Mouse (Mus musculus) ES-E14 (cell line): ENCODE measurements around the gene 1700013G24Rik. TPM values are rescaled to one million over a fixed set of nuclear protein-coding genes. Genes with fewer than 3 reads are reported as not detected.

Source experiments
- DNase-seq: peaks from one replicate; pipeline ENCODE4 v3.0.0-alpha.2; 2013; ENCODE audit warnings: low read depth, low spot score
- H3K27ac ChIP-seq: 2 replicates; pipeline ENCODE4 v1.5.1; 2012; ENCODE audit warnings: low read depth, mild to moderate bottlenecking, low read length, moderate library complexity, mixed read lengths; ENCODE audit not compliant: poor library complexity, insufficient read depth, severe bottlenecking
- H3K36me3 ChIP-seq: 2 replicates; pipeline ENCODE4 v1.6.1; 2012; ENCODE audit warnings: mild to moderate bottlenecking, low read length, moderate library complexity, mixed read lengths; ENCODE audit not compliant: control insufficient read depth, poor library complexity, insufficient read depth, severe bottlenecking
- H3K4me1 ChIP-seq, 2 experiments: fragments of 150-350 bp in 1 of 2; sonication (generic) in 1 of 2; 2 replicates each; pipeline ENCODE4 v1.6.1; 2012; ENCODE audit warnings: low read length in 2 of 2, mild to moderate bottlenecking in 1 of 2, mixed read lengths in 1 of 2; ENCODE audit not compliant: control insufficient read depth in 2 of 2, insufficient read depth in 2 of 2, poor library complexity in 1 of 2
- H3K4me3 ChIP-seq, 2 experiments: fragments of 150-350 bp in 1 of 2; sonication (generic) in 1 of 2; 2 replicates each; pipeline ENCODE4 v1.5.1; 2012; ENCODE audit warnings: low read length in 2 of 2, low read depth in 1 of 2, mild to moderate bottlenecking in 1 of 2, mixed read lengths in 1 of 2; ENCODE audit not compliant: insufficient read depth in 1 of 2, poor library complexity in 1 of 2, severe bottlenecking in 1 of 2
- H3K9ac ChIP-seq: 2 replicates; pipeline ENCODE4 v1.6.1; 2012; ENCODE audit warnings: low read depth, mild to moderate bottlenecking, low read length, mixed read lengths; ENCODE audit not compliant: poor library complexity, insufficient read depth, severe bottlenecking
- H3K9me3 ChIP-seq: fragments of 150-350 bp; sonication (generic); 2 replicates; pipeline ENCODE4 v1.6.1; 2012; ENCODE audit warnings: low read depth, mild to moderate bottlenecking, low read length; ENCODE audit not compliant: control insufficient read depth, insufficient read depth
- CHD2 ChIP-seq: IDR thresholded peaks from 2 replicates; pipeline ENCODE4 v1.6.1; 2014; ENCODE audit warnings: mild to moderate bottlenecking, low read depth, low read length, inconsistent platforms
- HCFC1 ChIP-seq: IDR thresholded peaks from 2 replicates; pipeline ENCODE4 v1.6.1; 2012; ENCODE audit warnings: low read length, inconsistent platforms, borderline replicate concordance; ENCODE audit not compliant: insufficient read depth
- MAFK ChIP-seq: IDR thresholded peaks from 2 replicates; pipeline ENCODE4 v1.6.1; 2014; ENCODE audit warnings: mild to moderate bottlenecking, low read depth, low read length, inconsistent platforms; ENCODE audit not compliant: insufficient read depth
- ZC3H11A ChIP-seq: IDR thresholded peaks from 2 replicates; pipeline ENCODE4 v1.6.1; 2012; ENCODE audit warnings: low read depth, mild to moderate bottlenecking, inconsistent platforms, low read length, borderline replicate concordance
- ZNF384 ChIP-seq: IDR thresholded peaks from 2 replicates; pipeline ENCODE4 v1.6.1; 2012; ENCODE audit warnings: low read depth, low read length, inconsistent platforms
- in situ Hi-C, 2 experiments: fragments of 600-800 bp; cut with MboI; formaldehyde crosslinking; loops; one replicate each; pipeline ENCODE4 v1.15.1; 2025; ENCODE audit warnings: low sequenced_read_pairs in 2 of 2, inconsistent platforms in 1 of 2; ENCODE audit not compliant: unreplicated experiment in 2 of 2
- total RNA-seq: library from RNA; depleted of rRNA; stranded (reverse); fragments of 300-350 nt; gene quantifications from 2 replicates; pipeline ENCODE4 v1.2.3, GENCODE M21; 2012

The 1700013G24Rik gene
- total RNA-seq, 1 experiment: not detected

GRCm38 (mm10) chr4:137492563-137492962, 39.5 kb downstream of the 1700013G24Rik start:
- in situ Hi-C loops: no loop called here
- no peak for DNase-seq
- peak overlapping the region; percentile 4; the same call in 1 of the 2 replicates for H3K27ac ChIP-seq
- peaks cover 13 to 48% of the 10 kb centered on the region in 2 experiments for H3K4me1 ChIP-seq
- no peak overlapping the region for H3K9ac ChIP-seq
- TF ChIP-seq ZC3H11A (no peak), HCFC1 (no peak), ZNF384 (no peak), CHD2 (no peak)
- H3K4me3 ChIP-seq: no peak overlapping the region
- H3K36me3 ChIP-seq: no peaks in the 10 kb centered on the region; the same call in 1 of the 2 replicates
- no peaks in the 10 kb centered on the region for H3K9me3 ChIP-seq

GRCm38 (mm10) chr4:137493187-137493586, 40.1 kb downstream of the 1700013G24Rik start:
- TF ChIP-seq CHD2 (no peak), ZNF384 (no peak), MAFK (no peak)
- Histone ChIP-seq H3K27ac (peak overlapping the region; percentile 4; the same call in 1 of the 2 replicates), H3K4me1 (peaks cover 13 to 49% of the 10 kb centered on the region in 2 experiments), H3K9me3 (no peaks in the 10 kb centered on the region), H3K36me3 (no peaks in the 10 kb centered on the region; the same call in 1 of the 2 replicates), H3K4me3 (no peak overlapping the region), H3K9ac (no peak overlapping the region)
- no peak for DNase-seq
- in situ Hi-C loops: no loop called here

GRCm38 (mm10) chr4:137494751-137495500, 41.8 kb downstream of the 1700013G24Rik start:
- Histone ChIP-seq H3K4me1 (peaks cover 12 to 53% of the 10 kb centered on the region in 2 experiments), H3K9me3 (no peaks in the 10 kb centered on the region), H3K27ac (peak overlapping the region; percentile 62), H3K4me3 (peak overlapping the region in 1 of 2 experiments; percentile 24; a peak in 1 of 4 replicates), H3K36me3 (no peaks in the 10 kb centered on the region; the same call in 1 of the 2 replicates), H3K9ac (peak overlapping the region; percentile 50)
- DNase-seq: no peak
- TF ChIP-seq ZNF384: no peak
- TF ChIP-seq MAFK: no peak
- no peak for TF ChIP-seq ZC3H11A
- TF ChIP-seq CHD2: no peak
- TF ChIP-seq HCFC1: no peak
- in situ Hi-C loops: no loop called here

- no peaks in the 10 kb centered on the region for H3K9me3 ChIP-seq
- no peaks in the 10 kb centered on the region; the same call in 1 of the 2 replicates for H3K36me3 ChIP-seq
- H3K27ac ChIP-seq: peak overlapping the region; percentile 62
- peaks cover 12 to 53% of the 10 kb centered on the region in 2 experiments for H3K4me1 ChIP-seq
- DNase-seq: no peak
- in situ Hi-C loops: no loop called here
- peak overlapping the region; percentile 35; the same call in 1 of the 2 replicates for H3K9ac ChIP-seq
- no peak overlapping the region; a peak in 1 of 4 replicates for H3K4me3 ChIP-seq
- TF ChIP-seq MAFK (no peak), CHD2 (no peak), ZC3H11A (no peak), ZNF384 (no peak), HCFC1 (no peak)
Measured at GRCm38 (mm10) chr4:137495501-137496100, 42.5 kb downstream of the 1700013G24Rik start.
